In the genomic region with DNA sequence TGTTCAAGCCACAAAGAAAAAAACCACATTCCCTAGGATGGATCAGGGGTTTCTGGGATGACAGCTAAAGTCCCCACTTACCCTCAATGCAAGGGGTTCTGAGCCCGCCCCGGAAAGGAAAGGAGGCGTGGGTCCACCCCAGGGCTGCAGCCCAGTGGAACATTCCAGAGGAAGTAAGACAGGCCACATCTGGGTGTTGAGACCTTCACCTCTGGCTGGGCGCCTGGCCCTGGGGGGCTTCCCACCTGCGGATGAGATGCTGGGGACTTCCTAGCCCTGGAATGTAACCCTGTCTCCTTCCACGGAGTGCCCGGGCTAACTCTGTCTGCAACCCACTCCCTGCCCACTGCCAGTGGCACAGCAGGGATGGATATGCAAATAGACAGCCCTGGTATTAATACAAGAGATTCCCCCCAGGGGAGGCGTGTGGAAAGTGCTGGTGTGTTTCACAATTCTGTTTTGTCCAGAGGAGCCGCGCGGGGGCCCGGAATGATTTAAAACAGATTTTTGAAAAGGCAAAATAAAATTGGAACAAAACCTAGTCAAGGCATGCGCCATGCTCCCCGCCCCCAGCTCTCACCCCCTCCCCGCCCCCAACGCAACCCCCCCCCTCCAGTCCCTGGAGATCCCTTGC, we compare ENCODE assay signal across 8 mouse cellular contexts. TPM values are rescaled to one million over a fixed set of nuclear protein-coding genes. Genes with fewer than 3 reads are reported as not detected.
DNase-seq lines count a peak whose midpoint lies in the region; ATAC-seq and TF ChIP-seq lines count a peak whose summit lies in the region.

No protein-coding gene starts in this region.

- 14% methylated on average over 16 of the region's 16 CpGs for WGBS in liver, embryonic 16.5 days (ENCODE audit: insufficient replicate concordance)

- no peaks in the 10 kb centered on the region for H3K36me3 ChIP-seq in liver, embryonic 16.5 days (ENCODE audit: control insufficient read depth, insufficient read depth)

- H3K9me3 ChIP-seq in liver, embryonic 16.5 days (replicated peaks; ENCODE audit: control insufficient read depth, low read length): no peaks in the 10 kb centered on the region

- H3K27me3 ChIP-seq in liver, embryonic 16.5 days (ENCODE audit: control insufficient read depth, insufficient read depth, low read depth, low read length): peaks cover 20% of the 10 kb centered on the region

- DNase-seq in gastrocnemius, postnatal 14 days: peak; percentile 54
- no peak for DNase-seq in gastrocnemius, adult 8-10 months (ENCODE audit: low spot score in 2 of 2)
- DNase-seq in Muller cell, postnatal 12 days (ENCODE audit: inconsistent ontology term): peak; percentile 48
- DNase-seq in heart, postnatal 14 days: peak; percentile 20 to 29
- DNase-seq in yolk sac, embryonic 10.5 days (ENCODE audit: low spot score): no peak
- DNase-seq in layer of hippocampus, adult 2 months (ENCODE audit: low spot score in 2 of 2): no peak
- no peak for DNase-seq in right cerebral cortex, adult 2 months (ENCODE audit: low spot score in 2 of 2)

- ATAC-seq in liver, embryonic 16.5 days (ENCODE audit: low read depth): no peak

- no peak overlapping the region; the same call in 1 of the 2 replicates for H3K4me3 ChIP-seq in liver, embryonic 16.5 days (ENCODE audit: low read depth, low read length)
- no peak overlapping the region for H3K4me3 ChIP-seq in layer of hippocampus, adult 2 months

- intact Hi-C loops in gastrocnemius, postnatal 14 days (cut with DNase I; ENCODE audit: low total_unique reads): no loop called here
- intact Hi-C loops in heart, postnatal 14 days (cut with DNase I): no loop called here

- H3K4me1 ChIP-seq in liver, embryonic 16.5 days (ENCODE audit: control insufficient read depth, low read depth, low read length): peaks cover 3% of the 10 kb centered on the region; the same call in 1 of the 2 replicates

- no peak overlapping the region for H3K27ac ChIP-seq in liver, embryonic 16.5 days (ENCODE audit: low read length)
- H3K27ac ChIP-seq in layer of hippocampus, adult 2 months: no peak overlapping the region

- no peak overlapping the region for H3K9ac ChIP-seq in liver, embryonic 16.5 days (ENCODE audit: low read depth, low read length)

- no peak for TF ChIP-seq CTCF in layer of hippocampus, adult 2 months (conservative IDR thresholded peaks at IDR 0.05)

- H3K4me2 ChIP-seq in liver, embryonic 16.5 days (ENCODE audit: low read depth, low read length): peak overlapping the region; percentile 70; the same call in 1 of the 2 replicates

RNA-seq across cellular contexts. Expression of a gene that starts 31.7 kb away (rescaled TPM):
- total RNA-seq in gastrocnemius, postnatal 14 days (2021): 1 to 10 TPM in 1 of 2 experiments, under 1 TPM in 1; 0.74 to 1.4 TPM
- total RNA-seq in gastrocnemius, adult 8-10 months (2022): 1 to 10 TPM in 3 of 4 experiments, under 1 TPM in 1; 0.73 to 1.8 (median 1.2) TPM
- total RNA-seq in heart, postnatal 14 days (2021): 1 to 10 TPM; 2.9 to 3.6 TPM
- 2.3 and 2.7 TPM in 2 replicates for polyA plus RNA-seq in liver, embryonic 16.5 days (2015; fragmentation: Nextera tagmentation; extraction: Ambion mirVana)
- 1 to 10 TPM; 3.6 to 4.3 TPM for total RNA-seq in layer of hippocampus, adult 2 months (2021)

RNA-seq across cellular contexts. Expression of a gene that starts 38.7 kb away (rescaled TPM):
- 1 to 10 TPM; 1.6 to 1.7 TPM for total RNA-seq in gastrocnemius, postnatal 14 days (2021)
- under 1 TPM in 2 of 4 experiments, not detected in 2; 0.39 to 0.41 TPM for total RNA-seq in gastrocnemius, adult 8-10 months (2022)
- total RNA-seq in heart, postnatal 14 days (2021): 1 to 10 TPM in 1 of 2 experiments, under 1 TPM in 1; 0.93 to 1.1 TPM
- polyA plus RNA-seq in liver, embryonic 16.5 days (2015; fragmentation: Nextera tagmentation; extraction: Ambion mirVana): 0.81 and 1.2 TPM in 2 replicates
- under 1 TPM; 0.29 to 0.31 TPM for total RNA-seq in layer of hippocampus, adult 2 months (2021)

Comparison
In these comparisons a context has a peak if more than half of its experiments do, and no peak if none do; other contexts are left out.
1. DNase-seq: peak in gastrocnemius, postnatal 14 days (single experiment), Muller cell, postnatal 12 days (single experiment) and heart, postnatal 14 days (2 of 2); none in gastrocnemius, adult 8-10 months (0 of 2), yolk sac, embryonic 10.5 days (single experiment), layer of hippocampus, adult 2 months (0 of 2) and right cerebral cortex, adult 2 months (0 of 2).